Mouse (Mus musculus) mesoderm, embryonic 11.5 days (tissue): Measurements from ENCODE around the gene Ednra.
A peak's percentile ranks its signal among the peaks of the same experiment; 100 is the strongest.
"Not testable (repeated sequence)": the region's sequence is repeated elsewhere in the genome, so short reads cannot be mapped to it uniquely, and the experiment has no call there.

Source experiments
- DNase-seq: peaks from one replicate; pipeline ENCODE4 v3.0.0-alpha.2; 2012; ENCODE audit warnings: low read depth, low spot score

Ednra gene

DNA sequence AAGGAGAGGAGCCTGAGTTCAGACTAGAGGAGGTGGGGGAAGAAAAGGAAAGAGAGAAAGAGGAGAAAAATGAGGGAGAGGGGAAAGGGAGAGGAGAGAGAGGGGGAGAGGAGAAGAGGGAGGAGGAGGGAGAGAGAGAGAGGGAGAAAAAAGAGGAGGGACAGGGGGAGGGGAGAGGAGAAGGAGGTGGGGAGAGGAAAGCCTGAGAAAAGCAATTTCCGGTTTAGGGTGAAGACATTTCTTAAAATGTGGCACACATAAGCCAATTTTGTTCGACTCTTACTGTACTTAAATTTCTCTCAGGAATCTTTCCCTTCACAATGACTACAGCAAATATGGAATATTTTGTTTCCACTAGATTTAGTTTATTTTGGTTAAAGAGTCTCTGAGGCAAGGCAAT lies 5.3 kb downstream of the Ednra start:
- no peak for DNase-seq

GRCm38 (mm10) chr8:77717036-77717435 lies 7.2 kb downstream of the Ednra start:
- DNase-seq: no peak

DNA sequence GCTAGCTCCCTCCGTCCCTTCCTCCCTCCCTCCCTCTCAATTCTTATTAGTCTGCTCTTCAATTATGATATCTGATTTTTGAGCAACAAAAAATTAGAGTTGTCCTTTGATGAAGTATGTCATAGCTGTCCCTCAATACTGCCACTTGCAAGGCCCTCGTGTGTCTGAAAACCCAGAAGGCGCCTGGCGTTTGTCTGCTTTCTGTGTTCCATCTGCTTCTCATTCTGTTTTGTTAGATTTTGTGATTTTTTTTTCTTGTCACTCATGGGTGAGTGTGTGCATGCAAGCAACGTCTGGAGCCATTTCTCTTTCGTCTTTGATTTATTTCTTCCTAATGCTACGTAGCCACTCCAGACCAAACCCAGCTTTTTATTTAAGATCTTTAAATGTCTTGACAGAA lies 9.8 kb downstream of the Ednra start:
- no peak for DNase-seq

DNA sequence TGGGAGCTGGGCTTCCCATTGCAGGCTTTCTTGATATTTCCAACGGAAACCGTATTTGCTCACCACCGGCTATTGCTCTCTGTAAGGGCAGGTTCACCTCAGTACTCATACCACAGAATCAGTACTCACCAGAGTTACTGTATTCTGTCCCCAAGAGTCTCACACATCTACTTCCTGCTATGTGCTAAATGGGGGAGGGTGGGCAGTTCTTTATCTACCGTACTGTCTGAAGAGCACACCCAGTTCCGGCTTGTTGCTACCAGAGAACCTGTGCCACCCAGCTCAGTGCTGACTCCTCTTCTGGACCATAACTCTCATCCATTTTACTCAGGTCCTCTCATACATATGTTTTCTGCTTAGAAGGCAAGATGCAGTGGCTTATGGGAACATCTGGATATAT lies 10.6 kb downstream of the Ednra start:
- DNase-seq: no peak

DNA sequence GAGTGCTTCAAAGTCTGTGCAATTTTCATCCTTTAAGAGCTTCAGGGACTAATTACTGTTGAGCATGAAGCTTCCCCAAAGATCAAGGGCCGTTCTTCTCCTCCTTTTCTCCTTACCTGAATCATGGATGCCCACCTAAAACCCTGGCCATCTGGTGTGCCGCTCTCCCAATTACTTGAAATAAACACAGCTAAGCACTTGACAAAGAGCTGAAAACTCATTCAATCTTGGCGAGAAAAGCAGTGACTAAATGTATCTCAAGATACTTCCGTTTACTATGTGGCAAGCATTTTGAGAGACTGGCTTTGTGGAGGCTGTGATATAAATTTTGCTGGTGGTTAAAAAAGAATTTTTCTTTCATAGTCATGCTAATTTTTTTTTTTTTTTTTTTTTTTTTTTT lies 19.5 kb downstream of the Ednra start:
- no peak for DNase-seq

DNA sequence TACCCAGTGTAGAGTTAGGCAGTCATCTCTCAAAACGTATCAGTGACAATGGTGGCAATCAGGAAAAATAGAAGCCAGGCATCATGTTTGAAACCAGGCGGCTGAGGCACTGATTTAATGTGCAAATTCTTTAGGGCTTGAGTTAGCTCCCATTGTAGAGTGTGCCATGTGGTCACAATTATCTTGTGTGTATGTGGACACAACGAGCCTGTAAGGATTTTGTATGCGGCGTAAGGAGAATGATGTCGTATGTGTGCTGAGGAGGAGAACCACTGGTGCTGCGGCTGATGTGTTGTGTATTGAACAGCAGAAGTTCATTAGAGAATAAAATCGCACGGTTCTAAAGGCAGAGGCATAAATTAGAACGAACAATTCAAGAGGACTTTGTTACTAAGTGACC lies 26.2 kb downstream of the Ednra start:
- no peak for DNase-seq

DNA sequence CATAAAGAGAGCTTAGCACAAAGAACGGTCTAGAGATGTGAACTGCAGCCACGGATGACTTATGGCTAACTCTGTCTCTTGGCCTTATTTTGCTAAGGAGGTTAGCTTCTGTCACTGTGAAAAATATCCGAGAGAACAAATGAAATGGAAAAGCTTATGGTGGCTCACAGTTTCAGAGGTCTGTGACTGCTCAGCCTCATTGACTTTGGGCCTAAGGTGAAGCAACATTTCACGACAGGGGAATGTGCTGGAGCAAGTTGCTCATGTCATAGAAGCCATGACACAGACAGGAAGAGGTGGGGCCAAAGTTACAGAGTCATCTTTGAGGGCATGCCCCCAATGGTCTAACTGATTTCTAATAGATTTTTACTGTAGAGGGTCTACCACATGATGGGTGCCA lies 28.1 kb downstream of the Ednra start:
- DNase-seq: no peak

GRCm38 (mm10) chr8:77695486-77696058 lies 28.7 kb downstream of the Ednra start:
- no peak for DNase-seq

GRCm38 (mm10) chr8:77695070-77695469 lies 29.2 kb downstream of the Ednra start:
- no peak for DNase-seq

GRCm38 (mm10) chr8:77694588-77694987 lies 29.7 kb downstream of the Ednra start:
- DNase-seq: no peak

DNA sequence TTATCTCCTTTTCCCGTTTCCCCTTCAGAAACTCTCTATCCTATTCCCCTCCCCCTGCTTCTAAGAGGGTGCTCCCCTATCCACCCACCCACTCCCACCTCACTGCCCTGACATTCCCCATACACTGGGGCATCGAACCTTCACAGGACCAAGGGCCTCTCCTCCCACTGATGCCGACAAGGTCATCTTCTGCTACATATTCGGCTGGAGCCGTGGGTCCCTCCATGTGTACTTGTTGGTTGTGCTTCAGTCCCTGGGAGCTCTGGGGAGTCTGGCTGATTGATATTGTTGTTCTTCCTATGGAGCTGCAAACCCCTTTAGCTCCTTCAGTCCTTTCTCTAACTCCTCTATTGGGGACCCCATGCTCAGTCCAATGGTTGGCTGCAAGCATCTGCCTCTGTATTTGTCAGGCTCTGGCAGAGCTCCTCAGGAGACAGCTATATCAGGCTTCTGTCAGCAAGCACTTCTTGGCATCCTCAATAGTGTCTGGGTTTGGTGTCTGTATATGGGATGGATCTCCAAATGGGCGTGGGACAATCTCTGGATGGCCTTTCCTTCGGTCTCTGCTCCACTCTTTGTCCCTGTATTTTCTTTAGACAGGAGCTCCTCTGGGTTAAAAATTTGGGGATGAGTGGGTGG lies 34.7 kb downstream of the Ednra start:
- not testable (repeated sequence) for DNase-seq

DNA sequence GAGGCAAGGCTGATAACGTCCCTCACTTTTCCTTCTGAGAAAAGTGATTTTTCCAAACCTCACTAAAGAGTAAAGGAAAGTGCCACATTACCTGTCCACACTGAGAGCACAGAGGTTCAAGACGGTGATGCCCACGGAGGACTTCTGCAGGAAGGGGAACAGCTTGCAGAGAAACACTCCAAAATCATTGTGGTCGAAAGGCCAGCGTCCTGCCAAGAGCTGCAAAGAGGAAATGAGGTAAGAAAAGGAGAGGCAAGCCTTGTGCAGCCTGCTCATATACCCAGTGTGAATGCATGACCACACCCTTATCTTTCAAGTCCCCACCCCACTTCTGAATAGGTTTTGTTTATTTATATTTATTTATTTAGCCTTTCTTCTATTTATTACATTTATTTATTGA lies 35.3 kb downstream of the Ednra start:
- no peak for DNase-seq

GRCm38 (mm10) chr8:77684372-77684771 lies 39.9 kb downstream of the Ednra start:
- DNase-seq: no peak

DNA sequence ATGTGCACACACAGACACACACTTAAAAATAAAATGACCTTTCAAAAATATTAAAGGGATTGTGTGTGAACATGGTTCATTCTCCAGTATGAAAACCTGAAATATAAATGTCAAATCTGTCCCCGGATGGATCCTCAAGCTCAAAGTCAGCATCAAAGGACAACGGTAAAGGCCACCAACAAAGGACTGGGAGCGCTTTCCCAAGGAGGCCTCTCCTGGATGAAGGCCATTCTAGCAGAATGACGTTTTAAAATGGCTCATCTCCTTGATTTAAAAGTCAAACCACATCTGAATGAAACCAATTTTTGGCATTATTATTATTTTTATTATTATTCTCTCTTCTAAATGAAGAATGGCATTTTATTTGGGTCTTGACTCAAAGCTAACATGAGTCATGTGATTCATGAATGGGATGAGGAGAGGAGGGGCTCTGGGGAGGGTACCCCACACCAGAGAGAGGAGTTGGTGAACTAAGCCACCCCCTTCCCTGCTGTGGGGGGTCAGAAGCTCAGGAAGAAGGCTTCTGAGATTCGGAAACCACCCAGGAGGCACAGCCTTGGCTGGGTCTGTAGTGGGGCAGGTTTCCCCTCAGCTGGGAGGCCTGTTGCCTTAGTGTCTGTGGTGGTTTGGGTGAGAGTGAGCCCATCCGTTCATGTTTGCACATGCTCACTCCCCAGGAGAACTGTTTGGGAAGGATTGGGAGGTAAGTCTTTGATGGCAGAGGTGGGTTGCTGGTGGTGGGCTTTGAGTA lies 40.7 kb downstream of the Ednra start:
- no peak for DNase-seq

GRCm38 (mm10) chr8:77682008-77682934 lies 42.0 kb downstream of the Ednra start:
- DNase-seq: no peak

GRCm38 (mm10) chr8:77672036-77672435 lies 52.2 kb downstream of the Ednra start:
- DNase-seq: peak; percentile 74

- DNase-seq: no peak
Measured at GRCm38 (mm10) chr8:77670612-77671363, 53.5 kb downstream of the Ednra start.

GRCm38 (mm10) chr8:77667916-77668315 lies 56.3 kb downstream of the Ednra start:
- no peak for DNase-seq

DNA sequence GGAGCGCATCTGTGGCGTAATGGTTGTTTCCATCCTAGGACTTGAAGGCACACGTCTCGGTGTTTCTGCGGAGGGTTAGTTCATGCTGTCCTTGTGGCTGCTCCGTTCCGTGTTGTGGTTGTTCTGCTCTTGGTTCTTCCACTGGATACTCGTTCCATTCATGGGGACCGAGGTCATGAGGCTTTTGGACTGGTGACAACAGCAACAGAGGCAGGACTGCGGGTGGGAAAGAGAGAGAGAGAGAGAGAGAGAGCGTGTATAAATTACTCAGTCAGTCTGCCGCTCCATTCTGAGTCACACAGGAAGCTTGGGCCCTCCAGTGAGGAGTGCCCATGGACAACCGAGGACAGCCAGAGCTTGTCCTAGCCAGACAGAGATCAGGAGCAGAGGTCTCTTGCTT lies 59.4 kb downstream of the Ednra start:
- no peak for DNase-seq

DNA sequence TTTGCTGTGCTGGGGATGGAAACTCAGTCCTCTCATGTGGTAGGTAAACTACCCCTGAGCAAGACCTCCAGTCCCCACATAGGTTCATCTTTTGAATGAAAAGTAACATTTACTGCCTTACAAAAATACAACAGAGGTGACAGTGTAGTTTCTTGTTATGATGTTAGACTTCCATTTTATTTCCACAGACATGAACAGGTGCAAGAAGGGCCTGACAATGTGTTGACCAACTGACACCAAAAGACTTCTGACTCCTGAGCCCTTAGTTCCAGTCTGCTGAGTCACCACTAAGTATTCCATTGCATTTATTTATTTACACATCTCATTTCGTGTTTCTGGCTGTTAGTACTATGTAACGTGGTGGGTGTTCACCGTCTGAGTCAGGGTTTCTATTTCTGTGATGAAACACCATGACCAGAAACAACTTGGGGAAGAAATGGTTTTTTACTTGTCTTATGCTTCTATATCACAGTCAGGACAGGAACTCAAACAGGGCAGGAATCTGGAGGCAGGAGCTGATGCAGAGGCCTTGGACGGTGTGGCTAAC lies 64.7 kb downstream of the Ednra start:
- DNase-seq: no peak

GRCm38 (mm10) chr8:77658356-77658755 lies 65.9 kb downstream of the Ednra start:
- DNase-seq: no peak
